Mouse (Mus musculus): Measurements from ENCODE around the gene Upk1a. TPM values are rescaled to one million over a fixed set of nuclear protein-coding genes. Genes with fewer than 3 reads are reported as not detected.

Gene Upk1a
- total RNA-seq, 2 experiments from 2014 or later: 0.48 to 0.96 TPM

GRCm38 (mm10) chr7:30619202-30619601, 6.6 kb upstream of the Upk1a start:
- H3K27ac ChIP-seq: no peak overlapping the region
- intact Hi-C loops (cut with DNase I): no loop called here
- H3K4me3 ChIP-seq: no peak overlapping the region
- DNase-seq (ENCODE audit: extremely low spot score in 1 of 2, low spot score in 2 of 2): no peak
- TF ChIP-seq CTCF (IDR thresholded peaks at IDR 0.05): peak; percentile 61

- intact Hi-C loops (cut with DNase I): no loop called here
- H3K27ac ChIP-seq: no peak overlapping the region
- no peak overlapping the region for H3K4me3 ChIP-seq
- DNase-seq (ENCODE audit: extremely low spot score in 1 of 2, low spot score in 2 of 2): no peak
- no peak for TF ChIP-seq CTCF (IDR thresholded peaks at IDR 0.05)
Measured at GRCm38 (mm10) chr7:30618658-30619057, 6.0 kb upstream of the Upk1a start.

- H3K4me3 ChIP-seq: no peak overlapping the region
- TF ChIP-seq CTCF (IDR thresholded peaks at IDR 0.05): no peak
- no peak for DNase-seq (ENCODE audit: extremely low spot score in 1 of 2, low spot score in 2 of 2)
- no peak overlapping the region for H3K27ac ChIP-seq
- intact Hi-C loops (cut with DNase I): no loop called here
Measured at GRCm38 (mm10) chr7:30615049-30615760, 2.6 kb upstream of the Upk1a start.

GRCm38 (mm10) chr7:30614454-30614853, 1.8 kb upstream of the Upk1a start:
- TF ChIP-seq CTCF (IDR thresholded peaks at IDR 0.05): peak; percentile 32
- intact Hi-C loops (cut with DNase I): no loop called here
- H3K4me3 ChIP-seq: no peak overlapping the region

GRCm38 (mm10) chr7:30613529-30614112, 974 bp upstream of the Upk1a start:
- Histone ChIP-seq H3K27ac (no peak overlapping the region), H3K4me3 (no peak overlapping the region)
- peak; percentile 42 to 46 for DNase-seq (ENCODE audit: extremely low spot score in 1 of 2, low spot score in 2 of 2)
- TF ChIP-seq CTCF (IDR thresholded peaks at IDR 0.05): peak; percentile 82
- intact Hi-C loops (cut with DNase I): no loop called here

More at GRCm38 (mm10) chr7:30614454-30614853, 1.8 kb upstream of the Upk1a start:
- no peak for DNase-seq (ENCODE audit: extremely low spot score in 1 of 2, low spot score in 2 of 2)
- no peak overlapping the region for H3K27ac ChIP-seq

- no peak for DNase-seq (ENCODE audit: extremely low spot score in 1 of 2, low spot score in 2 of 2)
- TF ChIP-seq CTCF (IDR thresholded peaks at IDR 0.05): no peak
- Histone ChIP-seq H3K27ac (no peak overlapping the region), H3K4me3 (no peak overlapping the region)
- intact Hi-C loops (cut with DNase I): no loop called here
Measured at GRCm38 (mm10) chr7:30610043-30610442, 2.6 kb downstream of the Upk1a start.

GRCm38 (mm10) chr7:30608476-30608875, 4.2 kb downstream of the Upk1a start:
- intact Hi-C loops (cut with DNase I): loop anchor here (2.0 kb wide), 1 partner anchor 20 kb away; the partner anchor contains the start of gene Kmt2b
- H3K27ac ChIP-seq: no peak overlapping the region
- DNase-seq (ENCODE audit: extremely low spot score in 1 of 2, low spot score in 2 of 2): no peak
- no peak overlapping the region for H3K4me3 ChIP-seq
- TF ChIP-seq CTCF (IDR thresholded peaks at IDR 0.05): no peak

GRCm38 (mm10) chr7:30607706-30608309, 4.8 kb downstream of the Upk1a start:
- peak; percentile 54 for TF ChIP-seq CTCF (IDR thresholded peaks at IDR 0.05)
- no peak overlapping the region for H3K27ac ChIP-seq
- H3K4me3 ChIP-seq: no peak overlapping the region
- intact Hi-C loops (cut with DNase I): loop anchor here (2.0 kb wide), 1 partner anchor 19 kb away; the partner anchor contains the start of gene Kmt2b
- DNase-seq (ENCODE audit: extremely low spot score in 1 of 2, low spot score in 2 of 2): no peak

GRCm38 (mm10) chr7:30604944-30605343, 7.7 kb downstream of the Upk1a start:
- no peak overlapping the region for H3K4me3 ChIP-seq
- no peak overlapping the region for H3K27ac ChIP-seq
- TF ChIP-seq CTCF (IDR thresholded peaks at IDR 0.05): no peak
- DNase-seq (ENCODE audit: extremely low spot score in 1 of 2, low spot score in 2 of 2): no peak
- intact Hi-C loops (cut with DNase I): no loop called here

GRCm38 (mm10) chr7:30604424-30604823, 8.2 kb downstream of the Upk1a start:
- no peak for DNase-seq (ENCODE audit: extremely low spot score in 1 of 2, low spot score in 2 of 2)
- intact Hi-C loops (cut with DNase I): no loop called here
- no peak overlapping the region for H3K27ac ChIP-seq
- H3K4me3 ChIP-seq: no peak overlapping the region
- no peak for TF ChIP-seq CTCF (IDR thresholded peaks at IDR 0.05)

GRCm38 (mm10) chr7:30602583-30602982, 10.1 kb downstream of the Upk1a start:
- TF ChIP-seq CTCF (IDR thresholded peaks at IDR 0.05): no peak
- intact Hi-C loops (cut with DNase I): no loop called here
- no peak overlapping the region for H3K4me3 ChIP-seq
- no peak for DNase-seq (ENCODE audit: extremely low spot score in 1 of 2, low spot score in 2 of 2)
- H3K27ac ChIP-seq: no peak overlapping the region

GRCm38 (mm10) chr7:30600651-30601050, 12.0 kb downstream of the Upk1a start:
- Histone ChIP-seq H3K4me3 (no peak overlapping the region), H3K27ac (no peak overlapping the region)
- intact Hi-C loops (cut with DNase I): no loop called here
- DNase-seq (ENCODE audit: extremely low spot score in 1 of 2, low spot score in 2 of 2): no peak
- TF ChIP-seq CTCF (IDR thresholded peaks at IDR 0.05): no peak

Data from left cerebral cortex, adult 2 months (tissue).